Mouse (Mus musculus): ENCODE measurements around the gene Adgra1. TPM values are rescaled to one million over a fixed set of nuclear protein-coding genes. Genes with fewer than 3 reads are reported as not detected.

Adgra1 gene
- polyA plus RNA-seq (2016; fragmentation: Nextera tagmentation; extraction: Ambion mirVana): 1.1 and 1.8 TPM in 2 replicates

DNA sequence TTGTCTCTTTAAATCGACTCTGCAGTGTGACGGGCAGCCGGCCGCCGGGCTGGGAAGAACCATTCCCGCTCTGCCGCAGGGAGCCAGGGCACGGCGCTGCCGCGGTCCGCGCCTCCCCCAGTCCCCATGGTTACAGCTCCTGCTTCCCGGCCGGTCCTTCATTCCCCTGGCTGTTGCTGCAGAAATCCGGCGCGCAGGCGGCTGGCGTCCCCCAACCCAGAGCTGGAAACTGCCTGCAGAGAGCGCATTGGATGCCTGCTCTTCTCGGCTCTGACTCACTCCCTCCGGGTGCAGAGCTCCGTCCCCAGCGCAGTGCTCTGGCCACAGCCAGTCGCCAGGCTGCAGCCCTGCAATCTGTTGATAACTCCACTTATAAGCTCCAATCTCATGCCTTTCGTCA lies at the start of gene Adgra1:
Gene Adgra1, plus strand, starts transcription at position 139 of the 400 bp plus-strand sequence.
- peak within 1 kb of the TSS; percentile 67 for H3K27ac ChIP-seq
- peaks cover 56% of the 10 kb centered on the region for H3K27me3 ChIP-seq (ENCODE audit: poor library complexity, severe bottlenecking)
- peak within 1 kb of the TSS; percentile 46 for H3K4me3 ChIP-seq
- DNase-seq (ENCODE audit: extremely low spot score, low spot score): peak; percentile 83
- H3K9me3 ChIP-seq: no peaks in the 10 kb centered on the region
- WGBS: under 1% methylated on average over 27 of the region's 27 CpGs
- no peaks in the 10 kb centered on the region for H3K36me3 ChIP-seq (replicated peaks)
- H3K4me1 ChIP-seq: peaks cover 34% of the 10 kb centered on the region

DNA sequence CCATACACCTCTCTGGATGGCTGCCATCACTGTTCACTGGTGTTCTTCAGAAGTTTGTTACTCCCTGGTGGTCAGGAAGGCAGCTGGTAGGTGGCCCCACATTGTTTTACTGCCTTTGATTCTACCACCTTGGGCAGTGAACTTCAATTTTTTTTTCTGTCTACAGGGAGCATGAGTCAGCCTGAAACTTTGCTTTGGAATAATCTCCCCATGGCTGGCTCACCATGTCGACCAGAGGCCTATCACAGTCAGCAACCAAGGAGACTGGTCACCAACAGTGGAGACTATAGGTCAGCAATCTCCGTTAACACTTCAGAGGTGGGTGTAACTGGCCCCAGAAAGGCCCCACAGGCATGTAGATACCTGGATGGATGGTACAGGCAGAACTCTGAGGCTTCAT lies 46.6 kb upstream of the Adgra1 start:
- 85% methylated on average over 2 of the region's 2 CpGs for WGBS
- Histone ChIP-seq H3K4me3 (no peak overlapping the region), H3K4me1 (peaks cover 3% of the 10 kb centered on the region), H3K27ac (no peak overlapping the region), H3K36me3 (replicated peaks) (no peaks in the 10 kb centered on the region), H3K27me3 (ENCODE audit: poor library complexity, severe bottlenecking) (no peaks in the 10 kb centered on the region), H3K9me3 (no peaks in the 10 kb centered on the region)
- no peak for DNase-seq (ENCODE audit: extremely low spot score, low spot score)

DNA sequence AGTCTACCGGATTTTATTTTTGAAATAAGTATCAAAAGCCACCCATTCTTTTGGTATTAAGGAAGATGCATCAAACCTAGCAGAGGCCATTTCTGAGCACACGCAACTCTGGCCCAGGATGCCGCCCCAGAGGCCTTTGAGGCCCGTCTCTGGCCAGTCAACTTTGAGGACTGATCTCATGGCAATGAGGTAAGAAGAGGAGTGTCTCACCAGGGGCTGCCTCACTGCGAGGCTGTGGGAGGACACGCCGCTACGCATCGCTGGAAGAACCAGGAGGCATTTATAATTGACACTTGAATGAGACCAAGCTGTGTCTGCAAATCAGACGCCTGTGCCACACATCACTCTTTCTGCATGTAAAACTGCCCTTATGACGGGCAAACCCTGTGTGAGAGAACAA lies 45.0 kb upstream of the Adgra1 start:
- Histone ChIP-seq H3K9me3 (no peaks in the 10 kb centered on the region), H3K36me3 (replicated peaks) (no peaks in the 10 kb centered on the region), H3K27me3 (ENCODE audit: poor library complexity, severe bottlenecking) (no peaks in the 10 kb centered on the region), H3K27ac (no peak overlapping the region), H3K4me3 (no peak overlapping the region), H3K4me1 (peaks cover 3% of the 10 kb centered on the region)
- no peak for DNase-seq (ENCODE audit: extremely low spot score, low spot score)
- WGBS: 88% methylated on average over 11 of the region's 11 CpGs

DNA sequence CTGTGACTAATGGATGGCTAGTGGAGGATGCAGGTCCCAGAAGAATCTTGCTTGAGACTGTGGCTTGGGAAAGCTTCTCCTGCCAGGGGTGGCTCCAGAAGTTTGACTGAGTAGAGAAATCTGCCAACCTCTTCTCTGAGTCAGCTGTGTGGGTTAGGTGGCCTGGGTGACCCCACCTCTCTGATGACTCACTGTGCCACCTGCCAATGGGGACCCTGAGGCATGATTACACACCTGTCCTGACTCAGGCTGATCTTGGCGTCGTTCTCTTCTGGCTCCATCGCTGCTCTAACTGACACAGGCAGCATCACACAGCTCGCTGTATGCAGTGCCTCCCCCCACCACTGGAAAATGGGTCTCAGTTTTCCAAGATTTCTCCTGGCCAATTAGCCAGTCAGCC lies 44.3 kb upstream of the Adgra1 start:
- no peak overlapping the region for H3K4me3 ChIP-seq
- H3K36me3 ChIP-seq (replicated peaks): no peaks in the 10 kb centered on the region
- no peak for DNase-seq (ENCODE audit: extremely low spot score, low spot score)
- no peak overlapping the region for H3K27ac ChIP-seq
- H3K9me3 ChIP-seq: no peaks in the 10 kb centered on the region
- H3K27me3 ChIP-seq (ENCODE audit: poor library complexity, severe bottlenecking): no peaks in the 10 kb centered on the region
- WGBS: 88% methylated on average over 4 of the region's 4 CpGs
- H3K4me1 ChIP-seq: peaks cover 3% of the 10 kb centered on the region

DNA sequence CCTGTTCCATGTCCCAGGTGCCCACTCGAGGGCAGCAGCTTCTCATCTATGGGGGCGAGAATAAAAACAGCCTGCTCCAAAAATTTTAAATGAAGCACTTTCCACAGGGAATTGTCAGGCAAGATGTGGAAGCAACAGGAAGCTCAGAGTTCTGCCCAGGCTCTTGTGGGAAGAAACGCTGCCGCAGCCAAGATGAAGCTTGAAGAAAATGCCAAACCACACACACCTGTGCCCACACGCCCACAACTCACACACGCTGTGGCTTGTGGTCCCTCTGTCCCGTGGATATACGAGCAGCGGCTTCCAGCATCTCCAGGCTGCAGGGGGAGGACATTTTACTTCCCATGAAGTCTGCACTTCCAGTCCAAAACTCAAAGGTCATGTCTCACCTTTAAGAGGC lies 42.4 kb upstream of the Adgra1 start:
- no peak for DNase-seq (ENCODE audit: extremely low spot score, low spot score)
- Histone ChIP-seq H3K9me3 (no peaks in the 10 kb centered on the region), H3K27ac (no peak overlapping the region), H3K4me3 (no peak overlapping the region), H3K27me3 (ENCODE audit: poor library complexity, severe bottlenecking) (no peaks in the 10 kb centered on the region), H3K4me1 (peaks cover 3% of the 10 kb centered on the region), H3K36me3 (replicated peaks) (no peaks in the 10 kb centered on the region)
- 84% methylated on average over 9 of the region's 9 CpGs for WGBS

DNA sequence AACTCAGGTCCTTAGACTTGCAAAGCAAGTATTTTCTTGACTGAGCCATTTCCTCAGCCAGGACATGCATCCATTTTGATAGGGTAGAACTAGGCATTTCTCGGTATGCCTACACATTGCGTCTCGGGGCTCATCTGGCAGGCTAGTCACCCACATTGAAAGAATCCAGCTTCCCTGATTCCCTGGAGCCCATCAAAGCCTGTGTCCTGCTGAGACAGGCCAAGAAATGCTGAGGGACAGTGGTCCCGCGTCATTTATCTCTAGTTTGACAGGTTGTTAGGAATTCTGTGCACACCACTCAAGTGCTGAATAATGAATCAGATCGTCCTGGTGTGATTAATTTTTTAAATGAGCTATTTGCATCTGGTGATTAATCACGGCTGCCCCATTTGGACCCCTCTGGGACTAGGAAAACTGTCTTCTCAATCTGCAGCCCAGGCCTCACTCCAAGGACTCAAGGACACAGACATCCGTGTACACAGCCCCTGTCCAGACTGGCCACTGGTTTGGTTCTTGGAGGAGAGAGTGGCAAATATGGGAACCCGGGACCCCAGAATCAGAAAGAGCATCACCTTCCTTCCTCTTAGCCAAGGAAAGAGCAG lies 38.9 kb upstream of the Adgra1 start:
- Histone ChIP-seq H3K36me3 (replicated peaks) (no peaks in the 10 kb centered on the region), H3K4me3 (no peak overlapping the region), H3K4me1 (no peaks in the 10 kb centered on the region), H3K9me3 (no peaks in the 10 kb centered on the region), H3K27ac (no peak overlapping the region), H3K27me3 (ENCODE audit: poor library complexity, severe bottlenecking) (no peaks in the 10 kb centered on the region)
- WGBS: 85% methylated on average over 9 of the region's 9 CpGs
- no peak for DNase-seq (ENCODE audit: extremely low spot score, low spot score)

DNA sequence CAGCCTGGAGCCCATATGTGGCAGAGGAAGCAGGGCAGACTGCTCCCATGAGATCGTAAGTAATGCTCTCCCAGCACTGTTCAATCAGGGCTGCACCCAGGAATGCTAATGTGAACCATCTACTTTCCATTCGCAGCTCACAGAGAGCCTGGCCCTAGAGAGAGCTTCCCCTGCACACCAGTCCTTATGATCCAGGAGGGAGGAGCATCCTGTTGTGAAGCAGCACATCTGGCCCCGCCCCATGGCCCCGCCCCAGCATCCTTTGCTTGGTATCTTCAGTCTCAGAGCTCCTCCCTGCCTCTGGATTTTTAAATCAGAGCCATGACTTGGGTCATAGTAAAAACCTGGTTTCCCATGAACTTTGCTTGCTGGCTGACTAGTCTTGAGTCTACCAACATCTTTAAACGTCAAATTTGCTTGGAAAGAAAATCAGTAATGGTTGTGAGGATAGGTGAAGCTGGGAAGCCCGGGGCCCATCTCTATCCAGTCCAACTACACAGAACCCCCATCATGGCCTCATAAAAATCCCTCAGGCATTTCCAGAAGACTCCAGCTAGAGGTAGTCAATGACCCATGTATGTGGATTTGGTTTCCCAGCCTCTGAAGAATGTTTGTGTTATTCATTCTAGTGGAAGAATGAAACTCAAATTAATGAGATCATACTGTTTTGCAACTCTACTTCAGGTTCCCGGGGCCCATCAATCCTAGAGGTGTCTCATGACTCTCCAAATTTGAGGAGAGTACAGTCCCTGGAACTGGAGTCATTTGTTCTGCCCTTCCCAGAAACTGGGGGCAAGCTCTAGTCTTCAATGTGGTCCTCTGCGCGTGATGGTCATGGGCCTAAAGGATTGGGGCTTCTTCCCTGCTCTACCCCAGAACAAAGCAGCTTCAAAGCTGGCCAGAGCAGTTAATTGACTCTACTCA lies 36.5 kb upstream of the Adgra1 start:
- no peaks in the 10 kb centered on the region for H3K36me3 ChIP-seq (replicated peaks)
- no peak overlapping the region for H3K27ac ChIP-seq
- H3K4me1 ChIP-seq: no peaks in the 10 kb centered on the region
- H3K4me3 ChIP-seq: no peak overlapping the region
- WGBS: 78% methylated on average over 9 of the region's 9 CpGs
- H3K27me3 ChIP-seq (ENCODE audit: poor library complexity, severe bottlenecking): no peaks in the 10 kb centered on the region
- DNase-seq (ENCODE audit: extremely low spot score, low spot score): no peak
- no peaks in the 10 kb centered on the region for H3K9me3 ChIP-seq

DNA sequence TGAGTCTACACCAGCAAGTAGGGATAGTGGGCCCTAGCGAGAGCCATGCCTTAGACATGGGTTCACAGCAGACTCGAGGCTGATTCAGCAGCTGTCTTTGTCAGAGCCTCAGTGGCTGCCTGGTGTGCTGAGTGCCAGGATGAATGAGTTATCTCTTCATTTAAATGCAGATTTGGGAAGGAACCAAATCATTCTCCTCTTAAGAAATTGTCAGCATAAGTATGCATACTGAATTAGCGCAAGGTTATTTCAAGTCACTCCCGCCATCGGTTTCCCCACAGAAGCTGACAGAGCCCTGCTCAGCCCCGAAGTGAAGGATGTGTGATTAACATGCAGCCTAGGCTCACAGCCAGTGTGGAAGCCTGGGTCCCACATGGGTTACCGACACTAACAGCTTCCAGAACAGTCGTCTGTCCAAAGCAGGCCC lies 27.8 kb upstream of the Adgra1 start:
- 77% methylated on average over 8 of the region's 8 CpGs for WGBS
- DNase-seq (ENCODE audit: extremely low spot score, low spot score): no peak
- H3K4me3 ChIP-seq: no peak overlapping the region
- no peaks in the 10 kb centered on the region for H3K4me1 ChIP-seq
- no peaks in the 10 kb centered on the region for H3K27me3 ChIP-seq (ENCODE audit: poor library complexity, severe bottlenecking)
- no peaks in the 10 kb centered on the region for H3K36me3 ChIP-seq (replicated peaks)
- no peaks in the 10 kb centered on the region for H3K9me3 ChIP-seq
- H3K27ac ChIP-seq: no peak overlapping the region

DNA sequence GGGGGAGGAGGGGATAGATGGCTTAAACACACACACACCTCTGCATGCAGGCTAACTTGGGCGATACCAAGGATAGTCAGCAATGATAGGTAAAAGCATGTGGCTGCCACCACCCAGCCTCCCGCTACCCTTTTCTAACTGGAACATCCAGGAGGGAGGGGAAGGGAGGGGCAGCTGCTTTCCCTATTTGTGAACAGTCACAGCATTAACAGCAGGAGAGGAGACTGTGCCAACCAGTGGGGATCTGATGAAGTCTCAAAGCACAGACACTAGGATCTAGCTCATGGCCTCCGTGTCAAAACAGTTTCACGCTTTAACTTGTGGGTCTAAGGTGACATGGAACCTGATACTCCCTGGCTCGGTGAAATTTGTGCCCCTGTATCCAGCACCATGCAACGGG lies 23.9 kb upstream of the Adgra1 start:
- DNase-seq (ENCODE audit: extremely low spot score, low spot score): no peak
- Histone ChIP-seq H3K4me1 (no peaks in the 10 kb centered on the region), H3K4me3 (no peak overlapping the region), H3K27ac (no peak overlapping the region), H3K9me3 (no peaks in the 10 kb centered on the region; the same call in 1 of the 2 replicates), H3K36me3 (replicated peaks) (no peaks in the 10 kb centered on the region), H3K27me3 (ENCODE audit: poor library complexity, severe bottlenecking) (no peaks in the 10 kb centered on the region)
- 80% methylated on average over 6 of the region's 6 CpGs for WGBS

DNA sequence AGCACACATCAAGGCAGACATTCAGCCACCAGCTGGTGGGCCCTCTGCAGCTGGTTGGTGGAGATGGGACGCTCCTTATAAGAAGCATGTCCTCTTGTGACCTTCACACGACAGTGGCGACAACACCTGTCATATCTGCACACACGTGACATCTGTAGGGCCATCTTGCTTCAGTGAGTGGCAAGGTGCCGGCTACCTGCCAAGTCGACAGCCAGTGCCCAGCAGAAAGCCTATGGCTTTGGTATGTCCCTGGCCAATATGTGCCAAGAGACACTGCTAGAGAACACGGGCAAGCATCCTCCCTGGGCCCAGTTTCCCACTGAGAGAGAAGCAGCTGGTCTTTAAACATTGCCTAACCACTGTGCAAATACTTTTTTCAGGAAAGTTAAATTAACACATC lies 22.3 kb upstream of the Adgra1 start:
- Histone ChIP-seq H3K36me3 (replicated peaks) (no peaks in the 10 kb centered on the region), H3K4me3 (no peak overlapping the region), H3K27ac (no peak overlapping the region), H3K9me3 (no peaks in the 10 kb centered on the region; the same call in 1 of the 2 replicates), H3K27me3 (ENCODE audit: poor library complexity, severe bottlenecking) (no peaks in the 10 kb centered on the region), H3K4me1 (no peaks in the 10 kb centered on the region)
- DNase-seq (ENCODE audit: extremely low spot score, low spot score): no peak
- 92% methylated on average over 7 of the region's 7 CpGs for WGBS

DNA sequence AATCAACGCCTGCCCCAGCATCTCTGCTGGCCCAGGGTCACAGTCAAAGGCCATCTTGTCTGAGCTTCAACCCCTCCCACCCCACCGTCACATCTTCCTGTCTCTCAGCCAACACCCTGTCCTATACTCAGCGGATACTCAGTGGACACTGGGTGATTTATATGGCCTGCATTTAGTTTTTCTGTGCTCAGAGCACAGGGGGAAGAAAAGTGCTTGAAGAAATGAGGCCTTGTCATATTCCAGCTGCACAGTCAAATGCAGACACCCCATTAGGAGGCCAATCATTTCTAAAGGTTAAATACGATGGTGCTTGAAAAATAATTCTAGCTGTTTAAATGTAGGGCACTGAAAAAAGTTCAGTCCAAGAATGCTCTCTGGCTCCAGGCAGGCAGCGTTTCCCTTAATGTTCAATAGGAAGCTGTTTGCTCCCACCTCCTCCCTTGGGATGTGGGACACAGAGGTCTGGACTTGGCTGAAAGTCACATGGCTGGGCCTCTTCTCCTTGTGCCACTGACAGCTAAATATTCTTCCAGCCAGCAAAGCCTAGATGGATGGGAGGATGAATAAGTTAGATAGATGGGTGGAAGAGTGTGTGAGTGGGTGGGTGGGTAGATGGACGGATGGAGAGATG lies 20.3 kb upstream of the Adgra1 start:
- Histone ChIP-seq H3K36me3 (replicated peaks) (no peaks in the 10 kb centered on the region), H3K27ac (no peak overlapping the region), H3K9me3 (no peaks in the 10 kb centered on the region; the same call in 1 of the 2 replicates), H3K27me3 (ENCODE audit: poor library complexity, severe bottlenecking) (no peaks in the 10 kb centered on the region), H3K4me3 (no peak overlapping the region), H3K4me1 (no peaks in the 10 kb centered on the region)
- DNase-seq (ENCODE audit: extremely low spot score, low spot score): no peak
- WGBS: 88% methylated on average over 6 of the region's 6 CpGs

DNA sequence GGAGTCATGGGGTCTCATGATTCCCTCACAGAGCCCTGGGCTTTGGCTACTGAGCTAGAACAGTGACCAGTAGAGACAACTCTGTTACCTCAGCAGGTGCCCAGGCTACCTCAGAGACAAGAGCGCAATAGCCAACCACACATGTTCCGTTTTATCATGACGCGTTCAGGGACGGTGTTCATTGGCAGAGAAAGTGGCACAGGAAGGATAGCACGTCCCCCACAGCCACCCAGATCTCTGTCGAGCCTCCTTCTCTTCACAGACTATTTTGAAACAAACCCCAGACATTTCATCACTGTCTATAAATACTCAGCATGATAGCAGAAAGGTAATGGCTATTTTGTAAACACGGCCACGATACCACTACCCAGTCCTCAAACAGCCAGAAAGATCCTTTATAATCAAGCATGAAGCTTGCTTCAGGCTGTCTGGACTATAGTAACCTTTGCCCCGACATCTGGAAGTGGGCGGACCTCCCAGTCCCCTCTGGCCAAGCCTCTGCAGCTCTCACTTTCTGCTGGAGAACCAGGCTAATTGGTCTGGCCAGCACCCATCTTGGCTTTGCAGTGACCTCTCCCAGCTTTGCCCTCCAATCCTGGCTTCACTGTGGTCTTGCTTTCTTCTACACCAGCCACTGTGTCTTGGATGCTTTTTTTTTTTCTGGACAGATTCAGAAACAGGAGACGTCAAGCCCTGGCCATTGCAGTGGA lies 11.5 kb upstream of the Adgra1 start:
- no peak for DNase-seq (ENCODE audit: extremely low spot score, low spot score)
- Histone ChIP-seq H3K36me3 (replicated peaks) (no peaks in the 10 kb centered on the region), H3K27ac (no peak overlapping the region), H3K4me3 (no peak overlapping the region), H3K9me3 (no peaks in the 10 kb centered on the region), H3K27me3 (ENCODE audit: poor library complexity, severe bottlenecking) (no peaks in the 10 kb centered on the region), H3K4me1 (peaks cover 7% of the 10 kb centered on the region)
- 70% methylated on average over 12 of the region's 12 CpGs for WGBS
